Mouse (Mus musculus) intestine, embryonic 15.5 days (tissue): Measurements from ENCODE around the gene Spns2. TPM values are rescaled to one million over a fixed set of nuclear protein-coding genes. Genes with fewer than 3 reads are reported as not detected.

Source experiments
- polyA plus RNA-seq: library from polyadenylated mRNA; unstranded; fragments of >200 nt; fragmentation: Nextera tagmentation; extraction: Ambion mirVana; gene quantifications from 2 replicates; pipeline ENCODE4 v1.2.1, GENCODE M21; 2015

Spns2 gene
- polyA plus RNA-seq, 1 experiment from 2014 or later: 5.3 TPM

Other genes starting within 250 kb of the Spns2 start
- gene Slc13a5, start 222.7 kb downstream of the Spns2 start, polyA plus RNA-seq: 0.11 and 0.49 TPM in 2 replicates
- gene Xaf1, start 188.3 kb downstream of the Spns2 start, polyA plus RNA-seq: 4.7 and 4.9 TPM in 2 replicates
- gene Fbxo39, start 175.5 kb downstream of the Spns2 start, polyA plus RNA-seq: not detected in 2 replicates
- gene Tekt1, start 127.5 kb downstream of the Spns2 start, polyA plus RNA-seq: 0.19 and 0.33 TPM in 2 replicates
- 41.9 and 45.0 TPM in 2 replicates for gene Smtnl2, start 78.2 kb downstream of the Spns2 start, polyA plus RNA-seq
- gene Ggt6, start 54.4 kb downstream of the Spns2 start, polyA plus RNA-seq: 11.5 and 14.4 TPM in 2 replicates
- 171 and 172 TPM in 2 replicates for gene Mybbp1a, start 48.5 kb downstream of the Spns2 start, polyA plus RNA-seq
- 1.2 and 1.6 TPM in 2 replicates for gene Spns3, start 60.6 kb upstream of the Spns2 start, polyA plus RNA-seq
- gene Ube2g1, start 117.4 kb upstream of the Spns2 start, polyA plus RNA-seq: 50.6 and 64.8 TPM in 2 replicates
- 19.0 and 20.1 TPM in 2 replicates for gene Ankfy1, start 200.1 kb upstream of the Spns2 start, polyA plus RNA-seq